Mouse (Mus musculus) thymus, postnatal 25 days (tissue): Measurements from ENCODE around the gene Pde11a.
"Not testable (repeated sequence)": the region's sequence is repeated elsewhere in the genome, so short reads cannot be mapped to it uniquely, and the experiment has no call there.

Experiments used
- DNase-seq: peaks from one replicate; pipeline ENCODE4 v3.0.0; 2022

Gene Pde11a

DNA sequence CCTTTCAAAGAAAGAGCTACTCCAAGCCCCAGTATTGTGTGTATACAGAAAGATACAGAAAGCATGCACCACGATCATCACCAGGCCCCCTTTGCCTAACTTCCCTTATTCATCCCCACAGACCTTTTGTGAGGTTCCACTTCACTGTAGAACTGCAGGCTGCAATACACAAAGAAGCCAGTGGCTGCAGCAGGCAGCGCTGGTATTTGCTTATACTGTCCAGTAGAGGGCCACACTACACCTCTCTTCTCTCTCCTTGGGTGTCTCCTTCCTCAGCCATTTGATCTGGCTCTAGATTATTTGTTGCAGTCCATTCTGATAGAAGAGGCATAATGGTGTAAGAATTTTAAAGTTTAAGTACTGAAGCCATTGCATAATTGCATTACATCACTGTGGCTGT, 353.4 kb downstream of the Pde11a start:
- peak; percentile 46 for DNase-seq

DNA sequence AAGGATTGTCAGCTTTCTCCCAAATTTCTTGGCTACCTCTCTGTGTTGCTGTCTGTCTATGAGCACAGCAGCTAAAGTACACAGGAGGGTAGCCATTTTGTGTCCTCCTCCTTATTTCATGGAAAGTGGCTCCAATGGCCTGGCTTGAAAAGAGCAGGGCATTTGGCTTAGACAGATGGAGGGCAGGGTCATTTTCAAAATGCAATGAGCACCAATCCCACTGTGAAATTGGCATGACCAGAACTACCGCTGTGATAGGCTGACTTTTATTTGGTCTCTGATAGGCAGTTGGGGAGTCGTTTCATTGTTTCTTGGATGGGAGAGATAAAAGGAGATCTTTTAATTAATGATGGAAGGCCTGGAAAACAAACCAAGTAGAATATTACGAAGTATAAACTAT, 354.7 kb downstream of the Pde11a start:
- DNase-seq: no peak

DNA sequence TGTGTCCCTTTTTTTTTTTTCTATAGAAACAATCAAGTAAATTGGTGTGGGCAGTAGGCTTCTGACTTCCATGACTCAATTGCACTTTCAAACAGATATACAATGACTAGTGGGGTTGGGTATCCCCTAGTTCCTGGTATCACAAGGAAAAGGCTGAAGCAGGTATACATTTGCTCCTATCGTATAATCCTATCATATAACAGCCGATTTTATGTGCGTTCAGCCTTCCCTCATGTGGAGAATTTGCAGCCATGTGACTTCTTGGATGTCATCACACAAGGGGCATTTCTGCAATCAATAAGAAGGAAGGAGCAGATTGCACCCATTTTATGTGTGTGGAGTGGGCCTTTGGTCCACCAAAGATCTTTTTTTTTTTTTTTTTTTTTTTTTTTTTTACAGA, 355.5 kb downstream of the Pde11a start:
- no peak for DNase-seq

DNA sequence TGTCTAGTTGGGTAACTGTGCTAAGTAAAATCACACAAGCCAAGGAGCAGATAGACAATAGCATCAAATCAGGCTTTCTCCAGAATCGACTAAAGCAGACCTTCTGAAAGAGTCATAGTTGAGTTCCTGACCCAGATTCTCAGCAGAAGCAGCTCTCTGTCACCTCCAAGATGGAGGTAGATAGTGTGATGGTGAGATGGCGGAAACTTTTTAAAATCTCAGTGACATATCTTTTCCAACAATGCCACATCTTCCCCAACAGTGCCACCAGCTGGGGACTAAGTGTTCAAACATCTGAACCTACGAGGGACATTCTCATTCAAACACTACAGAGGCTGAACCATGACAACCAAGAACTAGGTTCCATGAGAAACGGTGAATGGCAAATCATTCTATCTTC, 355.9 kb downstream of the Pde11a start:
- DNase-seq: no peak

DNA sequence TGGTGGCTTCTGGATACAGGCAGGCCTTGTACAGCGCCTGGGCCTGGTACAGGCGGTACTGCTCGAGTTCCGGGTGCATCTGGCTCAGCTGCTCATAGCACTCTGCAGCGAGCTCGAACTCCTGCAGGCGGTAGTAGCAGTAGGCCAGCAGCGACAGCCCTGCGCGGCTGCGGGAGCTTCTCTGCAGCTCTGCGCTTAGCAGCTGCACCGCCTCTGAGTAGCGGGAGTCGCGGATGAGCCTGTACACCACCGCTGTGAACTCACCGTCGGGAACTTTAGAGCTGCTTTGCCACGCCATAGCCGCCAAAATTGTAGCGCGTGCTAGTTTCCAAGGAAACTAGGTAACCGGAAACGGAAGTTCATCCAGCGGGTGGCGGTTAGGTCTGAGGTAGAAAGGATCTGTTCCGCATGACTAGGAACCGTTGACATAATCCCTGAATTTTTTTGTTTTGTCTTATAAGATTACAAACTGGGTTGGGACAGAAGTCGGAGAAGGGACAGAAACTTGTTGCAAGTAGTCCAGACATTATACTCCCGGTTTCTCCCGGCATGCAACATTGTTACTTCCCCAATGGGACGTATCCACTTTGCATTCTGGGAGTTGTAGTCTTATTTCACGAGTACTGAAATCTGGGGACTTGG, 357.0 kb downstream of the Pde11a start, which contains the start of gene Ttc30a1:
Gene Ttc30a1 (minus strand): TSS at position 528 of the 642 bp plus-strand sequence.
- DNase-seq: peak; percentile 76

DNA sequence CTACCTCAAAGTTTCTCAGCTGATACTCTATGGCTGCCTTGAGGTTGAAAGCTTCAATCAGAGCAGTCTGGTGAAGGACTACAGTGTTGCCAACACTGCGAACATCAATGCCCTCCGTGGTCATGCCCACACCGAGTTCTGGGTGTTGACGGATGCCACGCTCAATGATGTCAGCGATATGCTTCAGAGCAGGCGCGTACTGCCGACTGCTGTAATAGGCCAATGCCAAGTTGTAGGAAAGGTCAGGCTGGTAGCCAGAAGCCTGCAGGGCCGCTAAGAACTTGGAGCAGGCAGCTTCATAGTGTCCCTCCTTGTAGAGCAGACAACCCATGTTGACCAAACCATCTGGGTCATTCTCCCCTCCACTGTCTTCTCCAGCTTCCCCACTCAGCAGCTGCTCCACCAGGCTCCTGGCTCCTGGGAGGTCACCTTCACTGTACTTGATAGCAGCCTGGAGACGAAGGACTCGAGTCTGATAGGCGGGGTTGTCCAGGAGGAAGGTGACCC, 357.6 kb downstream of the Pde11a start:
- DNase-seq: not testable (repeated sequence)

DNA sequence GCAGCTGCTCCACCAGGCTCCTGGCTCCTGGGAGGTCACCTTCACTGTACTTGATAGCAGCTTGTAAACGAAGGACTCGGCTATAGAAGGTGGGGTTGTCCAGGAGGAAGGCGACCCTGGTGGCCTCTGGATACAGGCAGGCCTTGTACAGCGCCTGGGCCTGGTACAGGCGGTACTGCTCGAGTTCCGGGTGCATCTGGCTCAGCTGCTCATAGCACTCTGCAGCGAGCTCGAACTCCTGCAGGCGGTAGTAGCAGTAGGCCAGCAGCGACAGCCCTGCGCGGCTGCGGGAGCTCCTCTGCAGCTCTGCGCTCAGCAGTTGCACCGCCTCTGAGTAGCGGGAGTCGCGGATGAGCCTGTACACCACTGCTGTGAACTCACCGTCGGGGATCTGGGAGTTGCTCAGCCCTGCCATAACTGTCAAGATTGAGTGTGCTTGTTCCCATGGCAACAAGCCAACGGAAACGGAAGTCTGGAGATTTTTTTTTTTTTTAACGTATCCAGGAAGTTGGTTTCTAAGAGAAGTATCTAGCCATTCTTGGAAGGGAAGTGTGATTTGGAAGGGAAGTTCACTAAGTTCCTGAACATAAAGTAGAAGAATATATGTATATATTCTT, 360.7 kb downstream of the Pde11a start, which contains the start of gene Ttc30a2:
Gene Ttc30a2 (minus strand): TSS at position 419 of the 617 bp plus-strand sequence.
- DNase-seq: peak; percentile 11

DNA sequence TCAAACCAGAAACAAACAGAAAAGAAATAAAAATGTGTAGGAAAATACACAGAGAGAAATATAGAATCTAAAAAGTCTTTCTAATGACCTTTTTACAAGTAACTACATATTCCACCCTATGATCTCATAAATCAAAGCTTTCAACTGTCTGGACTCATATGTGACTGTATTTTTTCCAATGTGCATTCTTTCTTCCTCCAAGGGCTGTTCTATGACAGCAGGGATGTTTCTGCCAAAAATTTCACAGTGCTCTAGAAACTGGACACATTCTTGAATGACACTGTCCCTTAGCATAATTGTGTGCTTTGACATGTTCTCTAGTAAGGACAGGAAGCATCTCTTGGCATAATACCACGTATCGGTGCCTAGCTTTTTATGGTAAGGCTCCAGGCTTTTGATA, 362.5 kb downstream of the Pde11a start:
- not testable (repeated sequence) for DNase-seq

DNA sequence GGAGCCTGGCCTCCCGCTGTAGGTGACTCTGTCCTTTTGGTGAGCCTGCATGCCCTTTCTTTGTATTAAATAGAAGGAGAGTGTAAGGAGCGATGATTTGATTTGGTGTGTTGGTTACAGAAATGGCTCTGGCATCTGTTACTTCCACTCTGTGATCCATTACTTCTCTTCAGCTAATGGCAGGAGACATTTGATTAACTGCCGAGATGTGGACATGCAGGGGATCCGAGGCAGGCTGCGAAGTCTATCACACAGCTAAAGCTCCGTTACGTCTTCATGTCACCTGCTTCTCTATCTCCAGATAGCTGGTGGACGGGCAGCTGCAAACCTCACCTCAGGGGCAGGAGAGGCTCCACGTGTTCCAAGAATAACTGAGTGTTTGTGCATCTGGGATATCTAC, 364.4 kb downstream of the Pde11a start:
- no peak for DNase-seq

DNA sequence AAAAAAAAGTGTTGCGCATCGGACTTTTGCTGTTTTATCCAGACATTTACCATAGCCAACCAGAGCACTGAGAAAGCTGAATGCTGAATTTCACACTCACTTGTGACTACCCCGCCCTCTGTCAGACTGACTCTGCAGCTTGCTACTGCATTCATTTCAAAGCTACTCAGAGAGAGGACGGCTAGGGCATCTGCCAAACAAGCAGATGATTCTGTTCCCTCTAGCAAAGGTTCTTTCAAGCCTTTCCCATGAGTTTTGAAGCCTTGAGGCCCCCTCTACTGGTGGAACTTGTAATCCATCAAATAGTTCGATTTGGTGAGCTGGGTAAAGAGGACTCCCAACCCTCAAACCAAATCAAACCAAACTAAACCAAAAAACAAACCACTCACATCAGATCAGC, 373.6 kb downstream of the Pde11a start:
- DNase-seq: peak; percentile 64

DNA sequence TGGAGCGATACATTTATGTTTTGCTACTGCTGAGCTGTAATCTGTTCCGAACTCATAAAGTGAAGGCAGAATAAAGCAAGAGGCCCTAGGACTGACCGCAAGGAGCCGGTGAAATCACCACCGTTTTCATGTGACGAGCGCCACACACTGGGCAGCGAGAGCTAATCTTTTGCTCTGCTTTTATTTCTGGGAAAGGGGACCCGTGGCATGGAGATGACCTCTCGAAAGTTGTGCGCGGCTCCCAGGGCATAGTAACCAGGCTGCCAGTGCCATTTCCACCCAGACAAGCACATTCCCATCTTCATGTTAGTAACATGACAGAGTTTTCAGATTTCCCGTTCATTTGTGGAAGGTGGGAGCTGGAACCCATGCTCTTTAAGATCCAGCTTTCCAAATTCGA, 374.1 kb downstream of the Pde11a start:
- peak; percentile 25 for DNase-seq

DNA sequence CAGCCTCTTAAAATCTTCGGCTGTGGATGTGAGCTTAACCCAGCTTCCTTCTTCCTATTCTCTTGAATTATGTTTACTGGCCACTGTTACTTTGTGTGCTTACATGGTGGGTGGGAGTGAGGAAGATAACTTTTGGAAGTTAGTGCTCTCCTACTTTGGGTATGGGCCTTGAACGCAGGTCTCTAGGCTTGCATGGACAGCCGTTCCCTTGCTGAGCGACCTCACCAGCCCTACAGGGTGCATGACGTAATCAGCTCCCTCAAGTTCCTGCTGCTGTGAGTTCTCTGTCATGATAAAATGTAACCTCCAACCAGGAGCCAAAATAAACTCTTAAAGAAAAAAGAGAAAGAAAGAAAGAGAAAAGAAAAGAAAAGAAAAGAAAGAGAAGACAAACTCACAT, 374.5 kb downstream of the Pde11a start:
- DNase-seq: no peak

DNA sequence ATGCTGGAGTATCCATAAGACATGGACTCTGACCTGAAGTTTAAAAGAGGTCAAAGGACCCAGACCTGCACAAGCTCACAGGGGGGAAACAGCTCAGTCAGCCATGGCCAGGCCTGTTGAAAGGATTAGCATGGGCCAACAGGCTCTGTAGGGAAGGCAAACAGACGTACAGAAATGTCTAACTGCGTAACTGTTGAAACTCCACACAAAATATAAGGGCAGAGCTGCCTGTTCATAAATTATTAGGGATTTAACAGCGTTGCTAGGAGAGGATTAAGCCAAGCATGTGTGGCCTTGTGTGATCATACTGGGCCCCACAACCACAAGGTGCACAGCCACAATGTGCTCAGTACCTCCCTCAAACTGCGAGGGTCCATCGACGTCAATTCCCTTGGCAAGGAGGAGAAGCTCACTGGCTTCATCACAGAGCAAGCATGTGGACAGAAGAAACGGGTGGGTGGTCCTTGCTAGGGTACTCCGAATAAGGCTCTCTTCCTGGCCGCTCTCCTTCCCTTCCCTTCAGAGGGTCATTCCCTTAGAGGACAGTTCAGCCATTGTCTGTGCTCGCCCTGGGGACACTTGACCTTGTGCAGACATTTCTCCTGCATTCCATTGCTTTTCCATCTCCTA, 375.2 kb downstream of the Pde11a start:
- no peak for DNase-seq

DNA sequence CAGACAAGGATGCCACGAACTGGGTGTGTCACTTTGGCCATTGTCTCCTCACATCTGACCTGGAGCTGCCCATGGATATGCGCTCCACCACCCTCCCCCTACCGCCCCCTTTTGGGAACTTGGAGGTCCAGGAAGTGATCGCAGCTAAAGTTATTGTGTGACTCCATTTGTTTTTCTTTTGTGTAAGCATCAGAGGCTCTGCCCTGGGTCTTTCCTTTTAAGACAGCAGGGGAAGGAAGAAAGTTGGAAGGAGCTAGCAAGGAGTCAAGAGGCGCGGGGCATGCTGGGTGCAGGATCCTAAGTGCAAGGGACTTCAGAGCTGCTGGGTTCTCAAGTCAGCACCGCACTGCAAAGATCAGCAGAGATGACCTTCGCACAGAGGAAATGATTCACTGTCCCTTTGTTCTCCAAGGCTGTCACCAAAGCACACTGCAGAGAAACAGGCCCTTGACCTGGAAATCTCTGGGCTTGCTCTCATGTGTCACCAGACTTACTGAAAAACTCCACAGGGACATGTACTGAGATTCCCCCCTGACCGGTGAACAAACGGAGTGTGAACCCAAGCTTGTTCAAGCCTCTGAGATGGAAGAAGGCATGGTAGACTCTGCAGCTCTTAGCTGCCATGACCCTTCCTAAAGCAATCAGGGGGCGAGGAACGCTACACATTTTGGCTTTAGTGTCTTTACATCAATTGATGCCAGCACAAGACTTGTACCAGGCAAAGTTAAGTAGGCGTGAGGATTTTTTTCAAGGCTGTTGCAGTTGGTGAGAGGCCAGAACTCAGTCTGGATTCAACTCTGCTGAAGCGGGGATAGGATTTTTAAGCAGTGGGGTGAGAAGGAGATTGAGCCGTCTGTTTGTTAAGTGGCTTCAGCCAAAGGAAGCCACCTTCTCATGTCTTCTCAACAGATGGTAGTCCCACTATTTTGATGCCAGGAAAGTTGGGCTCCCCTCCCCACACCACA, 377.9 kb downstream of the Pde11a start:
- DNase-seq: no peak

DNA sequence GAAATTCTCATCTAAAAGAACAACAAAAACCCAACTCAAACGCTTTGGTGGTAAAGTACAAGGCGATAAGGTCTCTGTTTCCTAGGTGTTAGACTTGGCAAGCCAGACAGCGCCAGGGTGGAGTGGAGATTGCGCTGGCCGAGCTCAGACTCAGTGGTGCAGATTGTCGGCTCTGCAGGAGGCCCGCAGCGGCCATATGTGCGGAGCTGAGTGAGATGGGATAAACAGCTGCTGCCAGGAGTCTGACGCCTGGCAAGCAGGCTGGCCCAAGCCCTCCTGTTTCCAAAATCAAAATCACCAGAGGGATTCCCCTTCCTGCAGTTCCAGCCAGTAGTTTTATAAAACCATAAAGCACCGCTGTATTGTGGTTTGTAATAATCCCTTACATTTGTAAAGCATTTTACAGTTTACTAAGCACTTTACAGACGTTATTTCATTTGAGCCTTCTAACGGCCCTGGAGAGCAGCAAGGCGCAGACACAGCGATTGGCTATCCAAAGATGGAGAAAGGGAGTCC, 378.7 kb downstream of the Pde11a start:
- no peak for DNase-seq

DNA sequence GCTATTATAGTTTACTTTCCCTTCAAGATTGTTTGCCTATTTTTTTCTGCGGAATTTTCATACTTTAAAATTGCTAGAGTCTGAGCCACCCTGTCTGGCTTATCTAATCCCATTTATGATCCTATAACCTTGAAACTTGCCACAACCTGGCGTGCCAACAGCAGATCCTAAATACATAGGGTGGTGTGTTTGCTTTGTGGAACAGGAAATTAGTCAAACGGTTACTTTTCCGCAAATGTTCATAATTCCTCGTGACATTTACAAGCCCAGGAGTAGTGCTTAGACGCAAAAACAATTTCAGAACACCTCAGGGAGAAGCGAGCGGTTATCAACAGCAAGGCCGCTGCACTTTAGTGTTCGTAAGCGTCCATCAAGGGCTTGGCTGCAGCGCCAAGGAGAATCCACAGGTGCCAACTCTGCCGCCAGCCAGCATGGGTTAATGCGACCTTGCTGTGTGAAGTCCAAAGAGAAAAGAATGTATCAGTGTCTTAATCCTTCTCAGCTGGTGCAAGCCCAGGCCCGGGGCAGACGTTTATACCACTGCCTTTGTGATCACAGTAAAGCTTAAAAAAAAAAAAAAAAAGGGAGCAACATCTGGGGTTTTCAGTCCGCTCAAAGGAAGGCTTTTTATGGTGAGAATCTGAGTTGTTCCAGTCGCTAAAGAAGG, 379.3 kb downstream of the Pde11a start:
- no peak for DNase-seq

DNA sequence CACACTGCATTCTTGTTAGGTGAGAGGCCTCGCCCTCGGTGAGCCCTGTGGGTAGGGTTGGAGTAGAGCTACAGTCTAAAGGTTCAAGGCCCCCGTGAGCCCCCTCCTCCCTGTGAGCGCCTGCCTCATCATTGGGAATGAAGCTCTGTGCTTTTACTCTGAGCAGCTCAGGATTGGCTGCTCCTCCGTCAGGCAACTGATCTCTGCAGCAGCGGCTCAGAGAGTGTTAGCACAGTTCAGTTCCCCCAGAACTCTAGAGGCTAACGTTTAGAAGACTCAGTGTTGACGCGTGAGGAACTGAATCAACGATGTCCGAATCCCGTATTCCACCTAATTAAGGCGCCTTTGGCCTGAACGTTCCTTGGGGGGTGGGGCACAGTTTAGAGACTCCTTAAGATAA, 382.9 kb downstream of the Pde11a start:
- DNase-seq: no peak

DNA sequence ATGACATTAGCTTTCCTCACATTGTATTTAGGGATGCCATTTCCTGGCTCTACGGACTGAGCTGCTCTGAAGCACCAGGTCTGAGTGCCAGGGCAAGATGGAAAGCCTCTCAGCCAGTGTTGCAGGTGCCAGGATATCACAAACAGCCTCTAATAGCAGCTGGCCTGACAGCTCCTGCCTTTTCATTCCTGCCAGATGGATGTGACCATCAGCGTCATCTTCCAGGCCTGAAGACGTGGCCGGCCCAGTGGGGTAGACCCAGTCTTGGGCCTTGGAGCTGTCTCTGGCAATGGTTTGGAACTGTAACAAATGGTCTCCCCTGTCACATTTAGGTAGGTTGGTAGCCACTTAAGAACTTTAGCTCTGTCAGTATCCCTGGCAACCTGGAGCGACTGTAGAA, 385.3 kb downstream of the Pde11a start:
- DNase-seq: no peak

DNA sequence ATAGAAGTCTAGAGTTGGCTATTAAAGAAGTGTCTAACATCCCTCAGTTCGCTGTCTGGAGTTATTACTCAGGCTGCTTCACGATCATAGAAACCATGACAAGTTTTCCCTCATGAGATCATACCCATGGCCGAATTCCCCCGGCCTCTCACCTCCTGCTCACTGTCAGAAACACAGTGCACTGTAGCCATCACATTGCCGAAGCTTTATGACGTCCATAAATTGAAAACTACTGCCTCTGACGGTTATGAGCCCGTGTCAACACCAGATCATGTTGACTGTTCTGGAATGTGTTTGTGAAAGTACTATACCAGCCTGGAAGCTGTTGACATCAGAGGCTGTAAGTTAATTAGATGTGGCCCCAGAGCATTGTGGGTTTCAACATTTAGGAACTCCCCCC, 387.9 kb downstream of the Pde11a start:
- DNase-seq: no peak
